Mouse (Mus musculus): ENCODE data around the gene Zfp93. TPM values are rescaled to one million over a fixed set of nuclear protein-coding genes. Genes with fewer than 3 reads are reported as not detected.

Zfp93 gene
- total RNA-seq, 2 experiments from 2014 or later = 3.7 to 4.8 TPM

Other genes starting within 250 kb of the Zfp93 start
- not detected for gene Vmn1r183, start 217.2 kb upstream of the Zfp93 start, total RNA-seq (2021)
- 10 to 100 TPM; 11.1 to 11.3 TPM for gene Zfp180, start 188.5 kb upstream of the Zfp93 start, total RNA-seq (2021)
- gene Zfp112, start 158.1 kb upstream of the Zfp93 start, total RNA-seq (2021) = 1 to 10 TPM; 2.2 to 3.4 TPM
- gene Zfp235, start 136.3 kb upstream of the Zfp93 start, total RNA-seq (2021) = 1 to 10 TPM; 4.1 to 5.1 TPM
- gene Zfp114, start 95.4 kb upstream of the Zfp93 start, total RNA-seq (2021) = under 1 TPM; 0.23 to 0.76 TPM
- 10 to 100 TPM in 1 of 2 experiments, 1 to 10 TPM in 1; 8.2 to 10.3 TPM for gene Zfp111, start 59.0 kb upstream of the Zfp93 start, total RNA-seq (2021)
- 1 to 10 TPM; 1.1 to 1.2 TPM for gene Zfp109, start 32.9 kb upstream of the Zfp93 start, total RNA-seq (2021)
- 1 to 10 TPM; 1.2 to 1.4 TPM for gene Zfp108, start 15.6 kb upstream of the Zfp93 start, total RNA-seq (2021)
- 1 to 10 TPM; 4.2 to 6.6 TPM for gene Zfp61, start 30.8 kb downstream of the Zfp93 start, total RNA-seq (2021)
- 1 to 10 TPM; 1.0 to 1.8 TPM for gene Zfp94, start 46.2 kb downstream of the Zfp93 start, total RNA-seq (2021)
- gene Tescl, start 63.5 kb downstream of the Zfp93 start, total RNA-seq (2021) = under 1 TPM; 0.32 to 0.33 TPM
- gene Lypd5, start 78.8 kb downstream of the Zfp93 start, total RNA-seq (2021) = not detected
- 1 to 10 TPM; 1.0 TPM for gene Kcnn4, start 99.8 kb downstream of the Zfp93 start, total RNA-seq (2021)
- 10 to 100 TPM; 15.0 to 15.5 TPM for gene Smg9, start 129.2 kb downstream of the Zfp93 start, total RNA-seq (2021)
- gene Irgc1, start 181.9 kb downstream of the Zfp93 start, total RNA-seq (2021) = not detected
- 10 to 100 TPM in 1 of 2 experiments, 1 to 10 TPM in 1; 6.4 to 10.4 TPM for gene Plaur, start 192.1 kb downstream of the Zfp93 start, total RNA-seq (2021)
- gene Cadm4, start 211.6 kb downstream of the Zfp93 start, total RNA-seq (2021) = 10 to 100 TPM; 11.9 to 12.5 TPM
- 10 to 100 TPM; 17.3 to 18.5 TPM for gene Zfp428, start 236.6 kb downstream of the Zfp93 start, total RNA-seq (2021)
- not detected for gene AC161166.1, start 242.0 kb downstream of the Zfp93 start, total RNA-seq (2021)